Mouse (Mus musculus) cerebellum, adult 2 months (tissue): ENCODE results near the gene Usp38. TPM values are rescaled to one million over a fixed set of nuclear protein-coding genes. Genes with fewer than 3 reads are reported as not detected.

Experiments used
- DNase-seq, 2 experiments: peaks; one replicate each; pipeline ENCODE4 v3.0.0; 2021
- H3K27ac ChIP-seq: fragments of 200-500 bp; 2 replicates; pipeline ENCODE4 v1.5.1; 2012; ENCODE audit warnings: low read length, control low read depth, inconsistent platforms; ENCODE audit not compliant: insufficient read depth
- H3K27me3 ChIP-seq: fragments of 200-500 bp; 2 replicates; pipeline ENCODE4 v1.6.1; 2012; ENCODE audit warnings: inconsistent platforms, mild to moderate bottlenecking, low read length, moderate library complexity; ENCODE audit not compliant: control insufficient read depth, insufficient read depth
- H3K4me1 ChIP-seq: fragments of 200-500 bp; 2 replicates; pipeline ENCODE4 v1.6.1; 2011; ENCODE audit warnings: low read length; ENCODE audit not compliant: control insufficient read depth, insufficient read depth
- H3K4me3 ChIP-seq: fragments of 200-500 bp; replicated peaks from 2 replicates; pipeline ENCODE3; 2011; ENCODE audit warnings: mild to moderate bottlenecking, low read depth, low read length, control low read depth; ENCODE audit not compliant: insufficient read depth
- CTCF ChIP-seq: fragments of 200-500 bp; IDR thresholded peaks from 2 replicates; pipeline ENCODE4 v1.5.1; 2011; ENCODE audit warnings: low read depth, mild to moderate bottlenecking, control low read depth, low read length, moderate library complexity, borderline replicate concordance; ENCODE audit not compliant: insufficient read depth
- POLR2A ChIP-seq: fragments of 200-500 bp; IDR thresholded peaks from 2 replicates; pipeline ENCODE4 v1.6.1; 2011; ENCODE audit warnings: low read length, control low read depth, borderline replicate concordance; ENCODE audit not compliant: insufficient read depth
- WGBS: fragments of 180-500 bp; shearing (Covaris S2); methylation state at CpG from one replicate; pipeline ENCODE4 v1.1.7; 2018; 5-methylcytosine and 5-hydroxymethylcytosine counted together
- polyA plus RNA-seq: library from polyadenylated mRNA; depleted of rRNA; stranded (reverse); fragments of >200 nt; gene quantifications from 2 replicates; pipeline ENCODE4 v1.2.3, GENCODE M21; 2012

Gene Usp38
- polyA plus RNA-seq, 1 experiment = 13.1 TPM

- Histone ChIP-seq H3K27me3 (no peaks in the 10 kb centered on the region), H3K4me1 (peaks cover 3% of the 10 kb centered on the region; the same call in 1 of the 2 replicates), H3K4me3 (no peak overlapping the region), H3K27ac (no peak overlapping the region)
- no peak for DNase-seq
- TF ChIP-seq POLR2A (no peak), CTCF (no peak)
- 79% methylated on average over 9 of the region's 9 CpGs for WGBS
Measured at GRCm38 (mm10) chr8:80959588-80960268, 55.0 kb downstream of the Usp38 start.

DNA sequence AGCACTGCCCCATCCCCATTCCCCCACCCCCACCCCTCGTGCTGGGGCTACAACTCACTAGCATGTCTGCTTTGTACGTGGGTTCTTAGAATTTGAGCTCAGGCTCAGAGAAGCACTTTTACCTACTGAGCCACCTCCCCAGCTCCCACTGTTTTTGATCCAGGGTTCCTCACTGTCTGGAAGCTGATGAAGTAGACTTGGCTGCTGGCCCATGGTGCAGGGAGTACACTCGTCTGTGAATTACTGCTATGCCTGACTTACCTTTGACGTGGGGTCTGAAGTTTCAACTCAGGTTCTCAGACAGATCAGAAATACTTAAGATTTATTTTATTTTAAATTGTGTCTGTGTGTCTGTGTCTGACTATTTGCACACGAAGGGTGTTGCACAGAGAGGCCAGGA lies 57.0 kb downstream of the Usp38 start:
- H3K4me3 ChIP-seq = no peak overlapping the region
- peaks cover 3% of the 10 kb centered on the region; the same call in 1 of the 2 replicates for H3K4me1 ChIP-seq
- no peak for DNase-seq
- TF ChIP-seq CTCF (no peak), POLR2A (no peak)
- H3K27ac ChIP-seq = no peak overlapping the region
- 48% methylated on average over 5 of the region's 5 CpGs for WGBS
- H3K27me3 ChIP-seq = no peaks in the 10 kb centered on the region

- no peak for DNase-seq
- Histone ChIP-seq H3K27me3 (no peaks in the 10 kb centered on the region), H3K4me3 (no peak overlapping the region), H3K4me1 (no peaks in the 10 kb centered on the region), H3K27ac (no peak overlapping the region)
- whole genome bisulfite sequencing = 79% methylated on average over 3 of the region's 3 CpGs
- TF ChIP-seq POLR2A (no peak), CTCF (no peak)
Measured at GRCm38 (mm10) chr8:80952973-80953372, 61.8 kb downstream of the Usp38 start.

DNA sequence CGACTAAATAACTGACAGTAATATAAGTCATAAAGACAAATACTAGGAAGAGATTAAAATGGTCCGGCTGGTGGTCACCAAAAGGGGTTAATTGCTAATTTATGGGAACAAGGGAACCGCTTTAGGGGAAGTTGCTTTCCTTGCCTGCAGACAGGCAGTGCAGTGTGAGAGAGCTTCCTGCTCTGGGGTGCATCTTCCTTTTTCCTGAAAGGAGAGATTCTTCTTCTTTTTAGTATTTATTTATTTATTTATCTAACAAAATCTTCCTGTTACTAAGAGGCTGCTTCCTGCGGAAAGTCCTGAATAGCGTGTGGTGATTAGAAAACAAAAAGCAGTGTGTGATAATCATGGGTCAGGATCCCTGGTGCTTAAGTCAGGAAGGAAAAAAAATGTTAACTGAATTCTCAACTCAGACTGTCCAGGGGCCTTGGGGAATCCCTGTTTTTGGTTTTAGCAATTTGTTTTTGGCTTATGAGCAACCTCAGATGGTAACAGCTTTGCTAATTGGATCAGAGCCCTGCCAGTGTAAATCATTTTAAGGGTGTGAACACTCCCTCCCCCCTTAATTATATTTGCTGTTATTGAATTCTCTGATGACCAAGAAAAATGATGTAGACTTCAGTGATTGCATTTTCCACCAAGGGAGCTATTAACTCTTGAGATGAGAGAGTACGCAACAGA lies 62.4 kb downstream of the Usp38 start:
- no peaks in the 10 kb centered on the region for H3K27me3 ChIP-seq
- H3K4me1 ChIP-seq = no peaks in the 10 kb centered on the region
- no peak for DNase-seq
- 68% methylated on average over 6 of the region's 6 CpGs for WGBS
- H3K4me3 ChIP-seq = no peak overlapping the region
- TF ChIP-seq POLR2A (no peak), CTCF (no peak)
- H3K27ac ChIP-seq = no peak overlapping the region

GRCm38 (mm10) chr8:80948405-80949183 lies 66.1 kb downstream of the Usp38 start:
- H3K27me3 ChIP-seq = no peaks in the 10 kb centered on the region
- no peak for DNase-seq
- no peak for TF ChIP-seq POLR2A
- 0 out of 2 replicates have a peak, but pooled peaks cover 2% of the 10 kb centered on the region for H3K4me1 ChIP-seq
- no peak overlapping the region for H3K27ac ChIP-seq
- WGBS = 95% methylated on average over 7 of the region's 7 CpGs
- H3K4me3 ChIP-seq = no peak overlapping the region

DNA sequence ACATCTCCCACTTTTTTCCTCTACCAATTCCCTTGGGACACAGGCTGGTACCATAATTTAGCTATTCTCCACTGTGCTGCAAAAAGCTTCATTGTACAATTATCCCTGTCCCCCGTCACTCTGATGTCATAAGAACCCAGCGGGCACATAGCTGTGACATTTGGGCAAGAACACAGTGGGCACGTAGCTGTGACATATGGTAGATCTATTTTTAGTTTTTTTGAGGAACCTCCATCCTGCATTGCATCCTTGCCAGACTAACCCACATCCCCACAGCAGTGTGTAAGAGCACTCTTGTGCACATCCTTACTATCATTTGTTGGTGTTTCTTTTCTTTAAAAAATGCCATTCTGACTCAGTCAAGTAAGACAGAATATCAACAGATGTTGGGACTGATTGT lies 71.0 kb downstream of the Usp38 start:
- TF ChIP-seq POLR2A (no peak), CTCF (no peak)
- H3K4me3 ChIP-seq = no peak overlapping the region
- peak; percentile 58 to 85 for DNase-seq
- 0 out of 2 replicates have a peak, but pooled peaks cover 2% of the 10 kb centered on the region for H3K4me1 ChIP-seq
- 14% methylated on average over 3 of the region's 3 CpGs for WGBS
- H3K27me3 ChIP-seq = no peaks in the 10 kb centered on the region
- no peak overlapping the region for H3K27ac ChIP-seq

DNA sequence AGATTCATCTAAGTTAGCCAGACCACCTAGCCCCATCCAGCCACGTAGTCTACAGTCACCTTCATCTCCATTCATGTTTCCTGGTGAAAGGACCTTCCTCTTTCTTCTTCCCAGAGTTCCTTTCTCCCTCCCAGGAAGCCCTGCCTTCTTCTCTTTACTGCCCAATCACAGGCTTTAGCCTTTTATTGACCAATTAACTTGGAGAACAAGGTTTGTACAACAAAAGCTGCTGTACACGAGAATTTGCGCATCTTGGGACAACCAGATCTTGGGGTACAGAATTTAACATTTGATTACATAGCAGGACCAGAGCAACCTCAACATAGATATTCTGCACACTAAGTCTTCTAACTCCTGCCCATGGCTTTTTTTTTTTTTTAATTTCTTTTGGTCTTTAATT lies 73.1 kb downstream of the Usp38 start:
- TF ChIP-seq POLR2A = no peak
- no peak for TF ChIP-seq CTCF
- Histone ChIP-seq H3K4me3 (no peak overlapping the region), H3K27me3 (no peaks in the 10 kb centered on the region), H3K4me1 (0 out of 2 replicates have a peak, but pooled peaks cover under 1% of the 10 kb centered on the region), H3K27ac (no peak overlapping the region)
- DNase-seq = no peak
- 98% methylated on average over 3 of the region's 3 CpGs for WGBS
